Mouse (Mus musculus) c-Kit-negative CD71-positive TER-119-positive erythroid progenitor cells, embryonic 14.5 days (primary cell): ENCODE data around the gene Proser3.

Source experiments
- DNase-seq: peaks from one replicate; pipeline ENCODE4 v3.0.0-alpha.2; 2013; ENCODE audit warnings: low read depth, low spot score

Gene Proser3

GRCm38 (mm10) chr7:30490251-30490956 is 61.7 kb downstream of the Proser3 start:
- DNase-seq, result peak; percentile 41
